Mouse (Mus musculus): ENCODE measurements around the gene Pex6.

- TF ChIP-seq CTCF (IDR thresholded peaks at IDR 0.05; ENCODE audit: low read depth) = no peak
- TF ChIP-seq EP300 (IDR thresholded peaks at IDR 0.05; ENCODE audit: low read depth) = no peak
Measured at GRCm38 (mm10) chr17:46703971-46704886, 7.0 kb upstream of the Pex6 start.

Data from heart, postnatal 0 days (tissue).